Mouse (Mus musculus) brain, embryonic 18.5 days (tissue): Measurements from ENCODE around the gene Gm28308.

Source experiments
- DNase-seq: peaks from one replicate; pipeline ENCODE4 v3.0.0-alpha.2; 2012; ENCODE audit warnings: low read depth, low spot score

Gm28308 gene

DNA sequence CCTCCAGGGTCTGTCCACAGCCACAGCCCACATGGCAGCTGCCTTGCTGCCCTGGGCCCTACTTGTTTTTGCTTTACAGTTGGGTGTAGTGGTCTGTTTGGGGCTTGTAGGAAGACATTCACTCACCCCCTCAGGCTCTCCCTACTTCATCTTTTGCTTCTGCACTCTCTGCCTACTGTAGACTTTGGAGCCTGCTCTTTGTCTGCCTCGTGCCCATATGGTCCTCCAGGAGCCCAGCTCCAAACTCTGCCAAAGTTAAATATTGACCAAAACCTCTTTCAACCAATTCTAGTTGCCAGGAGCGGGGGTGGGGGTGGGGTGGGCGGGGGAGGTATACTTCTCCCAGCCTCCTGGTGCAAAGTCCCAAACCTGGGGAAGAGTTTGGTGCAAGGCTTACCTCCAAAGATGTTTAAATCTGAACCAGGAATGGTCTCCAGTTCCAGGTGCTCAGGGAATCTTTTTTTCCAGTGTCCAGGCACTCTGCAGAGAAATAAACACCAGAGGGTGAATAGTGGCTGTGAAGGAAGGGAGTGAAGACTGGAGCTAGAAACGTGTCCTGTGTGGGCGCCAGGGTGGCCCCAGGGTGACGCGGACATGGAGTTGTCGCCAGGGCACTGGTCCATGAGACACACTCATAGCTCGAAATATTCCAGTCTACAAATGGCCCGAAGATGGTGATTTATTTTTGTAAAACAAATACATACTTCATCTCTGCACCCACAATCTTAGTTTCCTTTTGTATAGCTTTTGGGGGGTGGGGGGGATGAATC is 29.6 kb downstream of the Gm28308 start:
- no peak for DNase-seq

- no peak for DNase-seq
Observed at GRCm38 (mm10) chr6:52182793-52183192, 30.3 kb downstream of the Gm28308 start.

DNA sequence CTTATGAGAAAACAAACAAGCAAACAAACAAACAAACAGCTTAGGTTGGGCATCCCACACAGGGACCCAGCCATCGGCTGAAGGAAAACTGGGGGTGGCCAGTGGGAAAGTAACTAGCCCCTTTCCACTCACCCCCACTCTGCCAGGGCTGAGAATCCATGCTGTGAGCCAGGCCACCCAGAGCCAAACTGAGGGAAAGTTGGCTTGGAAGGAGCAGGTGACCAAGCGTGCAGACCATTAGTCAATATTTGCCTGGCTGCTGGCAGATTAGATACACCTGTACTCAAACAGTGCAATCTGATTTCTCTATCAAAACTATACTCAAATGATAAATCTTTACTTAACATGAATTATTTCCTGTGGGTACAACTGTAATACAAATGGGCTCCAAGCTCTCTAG is 31.1 kb downstream of the Gm28308 start:
- DNase-seq: no peak

- no peak for DNase-seq
Observed at GRCm38 (mm10) chr6:52180726-52181125, 32.4 kb downstream of the Gm28308 start.

- DNase-seq: no peak
Observed at GRCm38 (mm10) chr6:52180213-52180710, 32.9 kb downstream of the Gm28308 start.

DNA sequence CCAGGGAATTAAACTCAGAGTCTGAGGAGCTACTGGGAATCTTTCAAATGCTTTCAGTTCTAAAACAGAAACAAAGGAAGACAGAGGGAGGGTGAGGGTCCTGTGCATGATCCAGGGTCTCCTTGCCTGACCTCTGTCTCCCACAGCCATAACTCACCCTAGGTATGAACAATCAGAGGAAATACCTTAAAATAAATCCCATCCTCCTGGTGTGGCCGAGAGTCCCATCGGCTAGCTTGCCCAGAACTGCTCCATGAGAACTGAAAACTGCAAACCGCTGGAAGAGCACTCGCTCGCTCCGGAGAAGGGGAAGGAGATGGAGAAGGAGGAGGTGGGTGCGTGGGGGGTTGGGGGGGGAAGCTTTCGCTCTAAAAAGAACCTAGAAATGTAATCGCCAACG is 33.4 kb downstream of the Gm28308 start:
- no peak for DNase-seq

DNA sequence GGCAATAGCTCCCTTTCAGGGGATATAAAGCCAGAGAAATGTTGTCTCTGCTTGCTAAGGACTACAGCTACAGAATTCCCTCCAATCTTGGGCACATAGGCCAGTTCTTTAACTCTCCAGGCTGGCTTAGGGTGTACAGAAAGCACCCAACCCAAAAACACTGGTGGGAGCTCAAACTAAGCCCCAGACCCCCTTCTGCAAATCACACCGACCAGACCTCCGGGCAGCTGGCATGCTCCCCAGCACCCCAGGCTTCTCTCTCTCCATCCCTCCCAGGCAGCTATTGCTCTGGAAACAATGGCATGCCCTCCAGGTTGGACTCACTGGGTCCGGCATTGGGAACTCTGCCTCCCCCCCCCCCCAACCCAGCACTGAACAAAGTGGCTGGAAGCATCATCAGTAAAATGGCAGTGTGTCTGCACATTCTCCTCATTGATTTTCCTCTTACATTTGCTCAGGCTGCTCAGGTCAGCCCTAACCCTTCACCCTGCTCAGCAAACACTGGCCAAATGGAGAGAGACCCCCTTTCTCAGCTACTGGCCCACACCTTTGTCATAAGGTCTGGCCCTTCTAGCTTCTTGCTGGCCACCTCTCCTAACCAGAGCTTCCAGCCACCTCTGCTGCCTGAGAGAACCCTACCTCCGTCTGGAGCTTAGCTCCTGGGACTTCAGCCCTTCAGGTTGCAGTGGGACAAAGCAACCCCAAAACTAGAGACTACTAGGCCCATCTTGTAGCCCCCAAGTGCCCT is 34.0 kb downstream of the Gm28308 start:
- DNase-seq: no peak

- DNase-seq: no peak
Observed at GRCm38 (mm10) chr6:52177806-52178205, 35.3 kb downstream of the Gm28308 start.

- no peak for DNase-seq
Observed at GRCm38 (mm10) chr6:52177061-52177735, 35.9 kb downstream of the Gm28308 start, which contains the start of gene 5730596B20Rik. Gene 5730596B20Rik, plus strand, starts transcription at chr6:52177498.

DNA sequence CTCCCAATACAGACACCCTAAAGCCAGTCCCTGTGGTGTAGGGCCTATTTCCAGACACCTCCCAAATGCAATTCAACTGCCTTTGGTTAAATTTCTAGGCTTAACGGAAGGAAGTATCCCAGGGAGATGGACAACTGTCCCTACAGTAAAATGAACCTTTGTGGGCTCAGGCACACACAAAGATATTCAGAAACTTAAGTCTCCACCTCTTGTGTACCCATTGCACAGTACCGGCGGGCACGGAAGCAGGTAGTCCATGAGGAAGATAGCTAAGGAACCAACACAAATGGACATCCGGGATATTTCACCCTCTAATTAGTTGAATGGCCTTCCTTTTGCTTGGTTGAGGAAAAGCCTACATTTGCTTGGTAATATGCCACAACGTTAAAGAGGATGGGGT is 36.7 kb downstream of the Gm28308 start:
- DNase-seq: no peak

- DNase-seq: no peak
Observed at GRCm38 (mm10) chr6:52175864-52176263, 37.3 kb downstream of the Gm28308 start.

GRCm38 (mm10) chr6:52174968-52175751 is 38.0 kb downstream of the Gm28308 start:
- no peak for DNase-seq

DNA sequence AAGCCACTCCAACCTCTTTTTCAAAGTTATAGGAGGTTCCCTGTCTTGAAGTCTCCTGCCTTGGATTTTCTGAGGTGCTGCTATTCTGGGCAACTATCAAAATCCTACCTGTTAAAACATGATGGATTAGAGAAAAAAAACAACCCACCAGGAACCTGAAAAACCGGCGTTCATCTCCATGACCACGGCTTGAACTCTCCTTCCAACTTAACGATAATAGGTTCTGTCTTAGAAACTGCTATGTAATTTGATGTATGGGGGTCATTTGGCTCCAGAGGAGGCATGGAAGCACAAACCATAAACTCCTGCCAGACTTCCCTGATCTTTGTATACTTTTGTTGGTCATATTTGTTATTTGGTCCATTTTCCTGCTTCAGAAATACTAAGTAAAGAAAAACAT is 39.5 kb downstream of the Gm28308 start:
- DNase-seq: no peak

- DNase-seq: no peak
Observed at GRCm38 (mm10) chr6:52172501-52172900, 40.6 kb downstream of the Gm28308 start.

DNA sequence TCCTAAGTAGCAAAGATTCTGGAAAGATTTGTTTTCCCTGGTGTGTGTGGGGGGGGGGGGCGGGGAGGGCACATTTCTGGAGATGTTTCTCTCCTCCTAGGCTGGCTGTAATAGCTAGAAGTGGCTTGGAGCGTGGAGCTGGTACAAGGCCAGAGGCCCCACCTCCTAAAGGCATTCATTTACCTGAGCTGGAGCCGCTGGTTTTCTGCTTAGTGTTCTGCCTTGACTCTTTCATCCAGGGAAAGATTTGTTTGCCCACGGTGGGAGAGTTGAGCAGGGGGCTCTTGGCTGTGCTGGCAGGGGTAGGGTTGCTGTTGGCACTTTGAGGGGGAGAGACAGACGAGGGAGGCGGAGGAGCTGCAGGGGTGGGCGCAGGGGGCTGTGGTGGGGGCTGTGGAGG is 41.2 kb downstream of the Gm28308 start:
- DNase-seq: no peak

DNA sequence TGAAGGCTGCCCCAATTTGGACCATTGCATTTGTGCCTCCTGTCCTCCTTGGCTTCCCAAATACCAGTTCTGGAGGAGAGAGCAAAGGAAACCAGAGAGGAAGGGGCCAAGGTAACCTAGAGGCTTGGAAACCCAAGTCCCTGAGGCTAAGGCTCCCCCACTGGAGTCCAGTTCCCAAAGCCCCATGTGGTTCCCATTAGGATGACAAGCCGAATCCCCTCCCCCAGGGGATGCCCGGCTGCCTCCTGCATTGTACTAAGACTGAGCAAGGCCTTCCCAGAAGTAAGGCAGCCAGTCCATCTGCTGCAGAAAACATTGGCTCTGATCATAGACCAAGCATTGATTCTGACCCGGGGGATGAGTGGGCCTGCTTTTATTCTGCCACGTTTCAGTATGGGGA is 41.8 kb downstream of the Gm28308 start:
- no peak for DNase-seq

DNA sequence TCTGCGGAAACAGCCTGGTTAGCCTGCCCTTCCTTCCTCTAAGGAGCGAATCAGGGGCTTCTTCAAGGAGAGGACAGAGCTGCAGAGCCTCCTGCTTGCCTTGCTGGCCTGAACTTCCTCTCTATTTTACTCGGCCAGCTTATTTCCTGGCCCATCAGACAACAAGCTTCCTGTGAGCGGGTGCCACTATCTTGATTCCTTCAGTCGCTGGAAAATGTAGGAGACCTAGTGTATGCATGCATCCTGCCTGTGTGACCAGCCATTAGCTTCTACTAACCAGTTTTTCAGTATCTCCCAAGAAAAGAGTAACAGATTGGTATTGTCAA is 42.3 kb downstream of the Gm28308 start:
- DNase-seq: no peak

GRCm38 (mm10) chr6:52170166-52170897 is 42.8 kb downstream of the Gm28308 start:
- no peak for DNase-seq

- DNase-seq: no peak
Observed at GRCm38 (mm10) chr6:52169499-52170165, 43.5 kb downstream of the Gm28308 start.
